Mouse (Mus musculus): ENCODE data around the gene Mesd.
A peak's percentile ranks its signal among the peaks of the same experiment; 100 is the strongest.
"Not testable (repeated sequence)": the region's sequence is repeated elsewhere in the genome, so short reads cannot be mapped to it uniquely, and the experiment has no call there.

The Mesd gene

DNA sequence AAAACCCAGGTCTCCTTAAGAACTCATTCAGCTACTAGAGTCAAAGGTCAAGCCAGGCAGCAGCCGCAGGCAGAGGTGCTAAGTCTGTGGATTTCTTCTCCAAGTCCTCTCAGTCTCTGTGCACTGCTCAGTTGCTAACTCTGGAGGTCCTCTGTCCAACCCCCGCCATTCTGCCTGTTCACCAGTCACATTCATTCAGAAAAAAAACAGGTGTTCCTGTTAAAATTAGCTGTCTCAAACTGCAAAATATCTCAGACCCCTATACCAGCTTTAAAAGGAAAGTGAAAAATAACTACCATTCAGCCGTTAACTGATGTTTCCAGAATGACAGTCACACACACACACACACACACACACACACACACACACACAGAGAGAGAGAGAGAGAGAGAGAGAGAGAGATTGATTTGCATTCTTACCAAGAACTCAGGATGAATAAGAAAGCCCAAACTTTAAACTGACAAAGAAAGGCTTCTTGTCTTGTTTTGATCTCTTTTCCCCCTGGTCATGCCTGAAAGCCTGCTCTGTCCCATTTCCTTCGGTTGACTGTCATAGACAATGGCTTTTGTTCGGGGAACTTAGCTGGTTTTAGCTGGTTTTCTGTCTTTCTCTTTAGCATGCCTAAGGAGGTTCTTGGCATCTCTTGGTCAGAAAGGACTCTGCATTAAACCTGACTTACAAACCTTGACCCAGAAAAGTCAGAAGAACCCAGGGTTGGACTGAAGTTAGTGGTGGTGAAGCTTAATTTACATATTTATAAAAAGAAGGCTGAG lies 5.4 kb upstream of the Mesd start:
- DNase-seq (ENCODE audit: low spot score), result no peak

GRCm38 (mm10) chr7:83882150-83882632 lies 2.1 kb upstream of the Mesd start:
- no peak for DNase-seq (ENCODE audit: low spot score)

GRCm38 (mm10) chr7:83882633-83883275 lies 1.5 kb upstream of the Mesd start:
- DNase-seq (ENCODE audit: low spot score), result peak; percentile 56

DNA sequence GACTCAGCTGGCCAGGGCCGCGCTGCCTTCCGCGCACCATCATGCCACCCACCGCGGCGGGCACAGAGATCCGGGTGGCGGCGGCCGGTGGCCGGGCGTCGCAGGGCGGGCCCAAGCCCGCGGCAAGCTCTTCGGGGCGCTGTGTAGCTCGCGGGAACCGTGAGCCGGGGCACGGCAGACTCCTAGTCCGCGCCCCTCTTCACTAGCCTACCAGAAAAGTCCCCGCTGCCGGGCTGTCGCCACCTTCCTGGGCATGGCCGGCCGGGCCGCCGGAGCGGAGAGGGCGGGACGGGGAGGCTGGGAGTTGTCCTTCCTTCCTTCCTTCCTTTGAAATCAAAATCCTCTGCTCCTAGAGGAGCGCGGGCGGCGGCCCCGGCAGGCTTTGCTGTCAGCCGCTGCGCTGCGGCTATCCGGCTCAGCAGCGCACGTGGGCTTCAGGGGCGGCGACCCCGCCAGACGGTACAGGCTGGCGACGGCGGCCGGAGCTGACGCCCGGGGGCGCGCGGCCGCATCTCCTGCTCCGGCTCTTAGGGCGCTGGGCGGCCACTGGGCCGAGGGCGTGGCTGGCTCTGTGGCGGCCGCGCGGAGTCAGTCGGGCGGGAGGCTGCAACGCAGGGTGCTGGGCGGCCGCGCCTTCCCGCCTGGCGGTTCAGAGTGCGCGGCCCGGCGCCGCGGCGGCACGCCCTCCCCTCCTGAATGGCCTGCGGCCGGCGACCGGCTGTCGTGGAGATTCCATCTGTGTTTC lies 818 bp upstream of the Mesd start:
- peak; percentile 71 for DNase-seq (ENCODE audit: low spot score)

- peak; percentile 68 for DNase-seq (ENCODE audit: low spot score)
Observed at GRCm38 (mm10) chr7:83884921-83885532, 761 bp downstream of the Mesd start.

GRCm38 (mm10) chr7:83885835-83886234 lies 1.6 kb downstream of the Mesd start:
- DNase-seq (ENCODE audit: low spot score), result no peak

GRCm38 (mm10) chr7:83886366-83887129 lies 2.3 kb downstream of the Mesd start:
- DNase-seq (ENCODE audit: low spot score), result peak; percentile 8

GRCm38 (mm10) chr7:83889383-83889782 lies 5.1 kb downstream of the Mesd start:
- peak; percentile 21 for DNase-seq (ENCODE audit: low spot score)

GRCm38 (mm10) chr7:83889946-83890345 lies 5.7 kb downstream of the Mesd start:
- not testable (repeated sequence) for DNase-seq (ENCODE audit: low spot score)

GRCm38 (mm10) chr7:83891433-83892332 lies 7.4 kb downstream of the Mesd start:
- peak; percentile 100 for DNase-seq (ENCODE audit: low spot score)

GRCm38 (mm10) chr7:83892333-83892669 lies 8.0 kb downstream of the Mesd start:
- DNase-seq (ENCODE audit: low spot score), result no peak

DNA sequence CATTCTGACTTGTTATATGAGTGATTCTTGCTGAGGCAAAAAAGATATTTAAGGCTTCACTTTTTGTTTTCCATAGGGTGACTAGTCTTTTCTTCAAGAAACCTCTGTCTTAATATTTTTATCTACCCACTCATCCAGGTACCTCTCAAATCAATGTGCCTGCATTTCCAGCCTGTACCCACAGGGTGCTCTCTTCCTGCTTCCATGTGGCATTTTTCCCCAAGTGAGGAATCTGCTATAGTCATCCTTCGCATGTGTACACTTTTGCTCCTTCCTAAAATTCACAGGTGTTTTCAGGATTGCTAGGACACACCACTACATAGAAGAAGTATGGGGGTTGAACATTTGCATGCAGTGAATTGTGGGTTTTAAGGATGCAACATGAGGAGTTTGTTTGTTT lies 10.1 kb downstream of the Mesd start:
- DNase-seq (ENCODE audit: low spot score), result no peak

DNA sequence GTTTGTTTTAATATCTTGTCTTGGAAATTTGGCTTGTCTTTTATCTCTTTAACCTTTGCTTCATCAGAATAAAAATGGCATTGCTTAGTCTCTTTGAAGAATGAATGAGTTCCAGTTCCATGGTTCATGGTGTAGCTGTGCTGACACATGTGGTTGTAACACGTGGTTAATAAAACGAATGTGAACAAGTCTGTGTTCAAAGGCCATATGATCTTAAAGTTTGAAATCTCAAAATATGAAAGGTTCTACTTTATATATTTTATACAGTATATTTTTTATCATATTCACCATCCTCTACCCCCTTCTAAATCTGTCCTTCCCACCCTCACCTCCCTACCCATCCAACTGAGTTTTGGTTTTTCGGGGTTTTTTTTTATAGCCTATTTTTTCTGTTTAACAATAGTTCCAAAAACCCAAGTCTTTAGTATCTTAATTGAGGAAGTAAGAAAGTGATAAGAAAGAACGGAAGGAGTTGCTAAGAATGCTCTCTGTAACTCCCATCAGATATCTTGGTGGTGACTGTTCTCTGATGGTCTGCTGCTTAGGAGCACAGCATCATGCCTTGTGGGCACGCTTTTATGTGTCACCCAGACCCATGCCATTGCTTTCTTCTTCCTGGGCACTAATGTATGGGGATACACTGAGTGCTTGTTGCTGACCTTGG lies 11.9 kb downstream of the Mesd start:
- no peak for DNase-seq (ENCODE audit: low spot score)

- DNase-seq (ENCODE audit: low spot score), result no peak
Observed at GRCm38 (mm10) chr7:83898267-83898666, 14.0 kb downstream of the Mesd start.

DNA sequence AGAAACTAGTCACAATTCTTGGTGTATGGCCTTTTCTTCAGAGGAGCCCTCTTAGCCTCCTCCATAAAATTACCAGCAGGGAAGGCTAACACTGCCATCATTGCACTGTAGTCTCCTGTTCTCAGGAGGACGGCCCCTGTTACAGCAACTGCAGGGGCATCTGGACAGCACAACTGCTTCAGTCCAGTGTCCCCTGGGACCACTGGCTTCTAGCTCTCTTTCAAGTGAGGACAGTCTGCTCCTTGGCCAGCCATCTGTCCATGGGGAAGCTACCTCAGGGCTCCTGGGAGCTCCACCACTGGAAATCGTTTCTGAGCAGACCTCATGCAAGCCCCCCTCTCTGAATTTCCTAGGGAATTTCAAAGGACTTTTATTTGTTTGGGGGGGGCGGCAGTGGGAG lies 16.3 kb downstream of the Mesd start:
- no peak for DNase-seq (ENCODE audit: low spot score)

DNA sequence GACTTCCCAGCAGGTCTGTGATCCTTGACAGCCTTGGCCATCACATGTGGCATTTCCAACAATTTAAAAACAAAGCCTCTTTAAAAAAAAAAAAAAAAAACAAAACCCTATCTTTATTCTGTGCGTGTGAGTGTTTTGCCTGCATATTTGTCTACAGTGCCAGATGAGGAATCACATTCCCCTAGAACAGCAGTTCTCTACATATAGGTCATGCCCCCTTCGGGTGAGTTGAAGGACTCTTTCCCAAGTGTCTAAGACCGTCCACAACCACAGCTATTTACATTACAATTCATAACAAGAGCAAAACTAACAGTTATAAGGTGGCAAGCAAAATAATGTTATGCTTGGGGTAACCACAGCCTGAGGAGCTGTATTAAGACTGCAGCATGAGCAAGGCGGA lies 17.2 kb downstream of the Mesd start:
- DNase-seq (ENCODE audit: low spot score), result no peak

- DNase-seq (ENCODE audit: low spot score), result no peak
Observed at GRCm38 (mm10) chr7:83902296-83903145, 18.3 kb downstream of the Mesd start.

GRCm38 (mm10) chr7:83904831-83905230 lies 20.6 kb downstream of the Mesd start:
- no peak for DNase-seq (ENCODE audit: low spot score)

GRCm38 (mm10) chr7:83911909-83912308 lies 27.6 kb downstream of the Mesd start:
- DNase-seq (ENCODE audit: low spot score), result no peak
